Mouse (Mus musculus): Measurements from ENCODE around the gene Rab11fip3. TPM values are rescaled to one million over a fixed set of nuclear protein-coding genes. Genes with fewer than 3 reads are reported as not detected.
A peak's percentile ranks its signal among the peaks of the same experiment; 100 is the strongest.
"Not testable (repeated sequence)": the region's sequence is repeated elsewhere in the genome, so short reads cannot be mapped to it uniquely, and the experiment has no call there.

Rab11fip3 gene
- polyA plus RNA-seq, 1 experiment, result 4.7 TPM

DNA sequence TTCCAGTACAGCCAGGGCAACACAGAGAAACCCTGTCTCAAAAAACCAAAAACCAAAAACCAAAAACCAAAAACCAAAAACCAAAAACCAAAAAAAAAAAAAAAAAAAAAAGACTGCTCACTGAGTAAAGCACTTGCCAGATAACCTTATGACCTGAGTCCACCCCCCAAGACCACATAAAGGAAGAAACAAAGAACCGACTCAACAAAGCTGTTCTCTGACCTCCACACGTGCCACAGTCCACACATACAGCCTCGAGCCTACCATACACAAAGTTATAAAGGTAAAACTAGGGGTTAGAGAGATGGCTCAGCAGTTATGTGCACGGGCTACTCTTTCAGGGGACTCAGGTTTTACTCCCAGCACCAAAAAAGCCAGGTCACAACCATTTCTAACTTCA is 16.6 kb downstream of the Rab11fip3 start:
- WGBS, result 71% methylated on average over 4 of the region's 4 CpGs
- TF ChIP-seq POLR2A (IDR thresholded peaks at IDR 0.05; ENCODE audit: borderline replicate concordance, control insufficient read depth, low read depth, low read length), result no peak
- TF ChIP-seq CTCF (IDR thresholded peaks at IDR 0.05; ENCODE audit: control insufficient read depth, insufficient read depth, low read length), result no peak
- H3K27ac ChIP-seq (ENCODE audit: control insufficient read depth, insufficient read depth, low read depth, low read length, poor library complexity), result no peak overlapping the region
- no peaks in the 10 kb centered on the region; the same call in 1 of the 2 replicates for H3K4me1 ChIP-seq (ENCODE audit: control insufficient read depth, insufficient read depth, low read length)
- H3K4me3 ChIP-seq (replicated peaks; ENCODE audit: control insufficient read depth, low read depth, low read length), result no peak overlapping the region

DNA sequence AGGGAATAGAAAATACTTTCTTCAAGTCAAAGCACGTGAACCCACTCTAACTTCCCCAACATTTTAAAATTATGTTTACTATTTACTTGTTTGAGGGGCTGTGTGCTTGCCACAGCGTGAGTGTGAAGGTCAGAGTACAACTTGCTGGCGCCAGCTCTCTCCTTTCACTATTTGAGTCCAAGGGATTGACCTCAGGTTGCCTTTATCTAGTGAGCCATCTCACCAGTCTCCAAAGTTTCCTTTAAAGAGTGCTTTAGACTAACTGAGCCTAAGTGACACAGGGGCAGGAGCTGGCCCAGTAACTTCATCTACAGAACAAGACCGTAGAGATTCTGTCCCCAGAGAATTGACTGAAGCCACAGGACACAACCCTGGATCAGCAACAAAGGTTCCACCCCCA is 17.3 kb downstream of the Rab11fip3 start:
- H3K4me3 ChIP-seq (replicated peaks; ENCODE audit: control insufficient read depth, low read depth, low read length), result no peak overlapping the region
- TF ChIP-seq CTCF (IDR thresholded peaks at IDR 0.05; ENCODE audit: control insufficient read depth, insufficient read depth, low read length), result no peak
- TF ChIP-seq POLR2A (IDR thresholded peaks at IDR 0.05; ENCODE audit: borderline replicate concordance, control insufficient read depth, low read depth, low read length), result no peak
- WGBS, result 87% methylated on average over 4 of the region's 4 CpGs
- H3K4me1 ChIP-seq (ENCODE audit: control insufficient read depth, insufficient read depth, low read length), result no peaks in the 10 kb centered on the region; the same call in 1 of the 2 replicates
- no peak overlapping the region for H3K27ac ChIP-seq (ENCODE audit: control insufficient read depth, insufficient read depth, low read depth, low read length, poor library complexity)

GRCm38 (mm10) chr17:26048118-26048517 is 21.2 kb downstream of the Rab11fip3 start:
- no peaks in the 10 kb centered on the region for H3K4me1 ChIP-seq (ENCODE audit: control insufficient read depth, insufficient read depth, low read length)
- no peak overlapping the region for H3K27ac ChIP-seq (ENCODE audit: control insufficient read depth, insufficient read depth, low read depth, low read length, poor library complexity)
- no peak overlapping the region for H3K4me3 ChIP-seq (replicated peaks; ENCODE audit: control insufficient read depth, low read depth, low read length)
- WGBS, result 76% methylated on average over 8 of the region's 8 CpGs
- no peak for TF ChIP-seq CTCF (IDR thresholded peaks at IDR 0.05; ENCODE audit: control insufficient read depth, insufficient read depth, low read length)
- no peak for TF ChIP-seq POLR2A (IDR thresholded peaks at IDR 0.05; ENCODE audit: borderline replicate concordance, control insufficient read depth, low read depth, low read length)

DNA sequence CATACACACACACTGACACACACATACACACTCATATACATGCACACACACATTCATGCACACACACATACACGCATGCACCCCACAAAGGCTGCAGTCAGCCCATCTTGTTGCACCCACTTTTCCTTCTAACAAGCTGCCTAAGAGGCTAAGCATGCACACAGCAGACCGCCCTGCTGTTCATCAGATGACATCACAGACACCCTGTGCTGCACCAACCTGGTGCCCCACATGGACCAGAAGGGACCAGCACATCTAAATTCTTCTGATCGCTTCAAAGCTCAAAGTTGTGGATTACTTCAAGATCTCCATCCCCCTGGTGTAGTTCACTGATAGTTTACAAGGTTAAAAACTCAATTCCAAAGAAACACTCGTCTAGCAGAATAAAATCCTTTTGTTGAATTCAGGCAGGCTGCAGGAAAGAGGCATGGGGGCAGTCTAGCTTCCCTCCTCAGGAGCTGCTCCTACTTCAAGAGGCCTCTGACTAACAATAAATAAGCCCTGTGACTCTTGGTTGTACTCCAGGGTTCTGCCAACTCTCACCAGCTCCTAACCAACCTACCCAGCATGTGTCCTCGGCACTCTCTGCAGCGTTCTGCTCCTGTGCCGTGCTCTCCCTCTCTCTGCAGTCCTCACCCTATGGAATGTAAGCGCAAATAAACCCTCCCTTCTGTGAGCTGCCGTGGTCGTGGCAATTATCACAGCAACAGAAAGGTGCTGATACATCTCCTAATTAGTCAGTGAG is 22.9 kb downstream of the Rab11fip3 start:
- no peak overlapping the region for H3K4me3 ChIP-seq (replicated peaks; ENCODE audit: control insufficient read depth, low read depth, low read length)
- H3K4me1 ChIP-seq (ENCODE audit: control insufficient read depth, insufficient read depth, low read length), result no peaks in the 10 kb centered on the region
- WGBS, result 76% methylated on average over 10 of the region's 10 CpGs
- no peak overlapping the region for H3K27ac ChIP-seq (ENCODE audit: control insufficient read depth, insufficient read depth, low read depth, low read length, poor library complexity)
- TF ChIP-seq POLR2A (IDR thresholded peaks at IDR 0.05; ENCODE audit: borderline replicate concordance, control insufficient read depth, low read depth, low read length), result no peak
- TF ChIP-seq CTCF (IDR thresholded peaks at IDR 0.05; ENCODE audit: control insufficient read depth, insufficient read depth, low read length), result no peak

- no peaks in the 10 kb centered on the region for H3K4me1 ChIP-seq (ENCODE audit: control insufficient read depth, insufficient read depth, low read length)
- WGBS, result 79% methylated on average over 4 of the region's 4 CpGs
- no peak overlapping the region for H3K27ac ChIP-seq (ENCODE audit: control insufficient read depth, insufficient read depth, low read depth, low read length, poor library complexity)
- H3K4me3 ChIP-seq (replicated peaks; ENCODE audit: control insufficient read depth, low read depth, low read length), result no peak overlapping the region
- TF ChIP-seq POLR2A (IDR thresholded peaks at IDR 0.05; ENCODE audit: borderline replicate concordance, control insufficient read depth, low read depth, low read length) (no peak), CTCF (IDR thresholded peaks at IDR 0.05; ENCODE audit: control insufficient read depth, insufficient read depth, low read length) (no peak)
Measured at GRCm38 (mm10) chr17:26045285-26045684, 24.1 kb downstream of the Rab11fip3 start.

DNA sequence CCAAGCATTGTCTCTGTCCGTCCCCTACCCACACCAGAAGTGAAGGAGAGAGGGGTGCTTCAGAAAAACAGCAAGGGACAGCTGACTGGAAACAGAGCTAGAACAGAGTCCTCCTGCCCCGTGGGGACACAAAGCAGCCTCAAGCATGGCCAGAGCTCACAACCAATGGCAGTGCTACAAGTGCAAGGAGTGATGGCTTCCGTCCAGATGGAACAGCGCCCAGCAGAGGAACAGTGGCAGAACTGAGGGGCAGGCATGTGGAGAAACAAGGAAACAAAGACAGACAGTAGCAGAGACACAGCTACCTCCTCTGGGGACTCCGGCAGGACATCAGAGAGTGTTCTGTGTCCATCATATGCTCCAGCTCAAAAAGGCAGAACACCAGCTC is 26.1 kb downstream of the Rab11fip3 start:
- 69% methylated on average over 5 of the region's 5 CpGs for WGBS
- Histone ChIP-seq H3K27ac (ENCODE audit: control insufficient read depth, insufficient read depth, low read depth, low read length, poor library complexity) (no peak overlapping the region), H3K4me3 (replicated peaks; ENCODE audit: control insufficient read depth, low read depth, low read length) (no peak overlapping the region)

DNA sequence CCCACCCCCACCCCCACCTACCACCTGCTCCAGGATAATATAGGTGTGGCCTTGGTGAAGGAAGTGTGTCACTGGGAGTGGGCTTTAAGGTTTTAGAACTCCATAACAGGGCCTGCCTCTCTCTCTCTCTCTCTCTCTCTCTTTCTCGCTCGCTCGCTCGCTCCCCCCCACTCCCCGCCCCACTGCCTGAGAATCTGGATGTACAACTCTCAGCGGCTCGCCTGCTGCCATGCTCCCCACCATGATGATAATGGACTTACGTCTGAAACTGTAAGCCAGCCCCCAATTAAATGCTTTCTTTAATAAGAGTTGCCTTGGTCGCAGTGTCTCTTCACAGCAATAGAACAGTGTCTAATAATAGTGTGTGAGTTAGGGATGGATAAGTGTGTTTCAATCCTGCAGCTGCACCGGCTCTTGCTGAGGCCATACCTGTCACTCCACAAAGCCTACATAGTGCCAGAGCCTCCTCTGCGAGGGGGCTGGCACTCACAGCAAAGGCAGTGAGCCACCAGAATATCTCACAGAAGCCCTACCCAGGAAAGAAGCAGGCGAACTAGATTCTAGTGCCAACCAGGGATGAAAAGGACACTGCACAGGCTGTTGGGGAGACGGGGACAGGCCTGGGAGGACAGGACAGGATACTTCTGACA is 26.6 kb downstream of the Rab11fip3 start:
- Histone ChIP-seq H3K4me1 (ENCODE audit: control insufficient read depth, insufficient read depth, low read length) (no peaks in the 10 kb centered on the region), H3K4me3 (replicated peaks; ENCODE audit: control insufficient read depth, low read depth, low read length) (no peak overlapping the region), H3K27ac (ENCODE audit: control insufficient read depth, insufficient read depth, low read depth, low read length, poor library complexity) (no peak overlapping the region)
- TF ChIP-seq CTCF (IDR thresholded peaks at IDR 0.05; ENCODE audit: control insufficient read depth, insufficient read depth, low read length), result no peak
- TF ChIP-seq POLR2A (IDR thresholded peaks at IDR 0.05; ENCODE audit: borderline replicate concordance, control insufficient read depth, low read depth, low read length), result no peak
- WGBS, result 82% methylated on average over 13 of the region's 13 CpGs

More for the DNA sequence above, 26.1 kb downstream of the Rab11fip3 start:
- H3K4me1 ChIP-seq (ENCODE audit: control insufficient read depth, insufficient read depth, low read length), result no peaks in the 10 kb centered on the region
- no peak for TF ChIP-seq CTCF (IDR thresholded peaks at IDR 0.05; ENCODE audit: control insufficient read depth, insufficient read depth, low read length)
- no peak for TF ChIP-seq POLR2A (IDR thresholded peaks at IDR 0.05; ENCODE audit: borderline replicate concordance, control insufficient read depth, low read depth, low read length)

DNA sequence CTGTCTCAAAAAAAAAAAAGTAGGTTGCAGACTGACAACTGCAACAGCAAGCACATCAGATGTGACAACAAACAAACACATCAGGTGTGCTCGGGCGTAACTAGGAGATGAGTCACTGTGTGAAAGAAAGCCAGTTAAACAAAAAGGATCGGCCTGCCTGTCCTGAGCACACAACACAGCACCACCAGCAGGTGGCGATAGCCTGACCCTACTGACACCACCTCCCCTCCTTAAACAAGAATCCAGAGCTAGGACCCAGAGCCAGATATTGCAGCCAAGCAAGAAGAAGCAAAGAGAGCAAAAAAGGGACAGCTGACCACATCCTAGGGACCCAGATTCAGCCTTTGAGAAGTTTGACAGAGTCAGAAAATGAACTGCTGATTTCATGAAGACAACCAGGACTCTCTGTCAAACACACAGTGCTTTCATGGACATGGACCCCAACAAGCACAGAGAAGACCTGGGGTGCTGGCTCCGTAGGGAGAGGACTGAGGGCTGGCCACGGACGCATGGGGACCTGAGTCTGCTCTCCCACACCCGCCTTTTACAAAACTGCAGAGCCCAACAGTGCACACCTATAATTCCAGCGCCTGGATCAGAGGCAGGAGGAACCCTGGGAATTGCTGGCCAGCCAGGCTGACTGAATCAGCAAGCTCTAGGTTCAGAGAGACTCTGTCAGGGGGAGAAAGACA is 28.1 kb downstream of the Rab11fip3 start:
- 47% methylated on average over 9 of the region's 9 CpGs for WGBS
- H3K27ac ChIP-seq (ENCODE audit: control insufficient read depth, insufficient read depth, low read depth, low read length, poor library complexity), result no peak overlapping the region
- no peak overlapping the region for H3K4me3 ChIP-seq (replicated peaks; ENCODE audit: control insufficient read depth, low read depth, low read length)
- no peaks in the 10 kb centered on the region for H3K4me1 ChIP-seq (ENCODE audit: control insufficient read depth, insufficient read depth, low read length)
- peak; percentile 90 for TF ChIP-seq CTCF (IDR thresholded peaks at IDR 0.05; ENCODE audit: control insufficient read depth, insufficient read depth, low read length)
- TF ChIP-seq POLR2A (IDR thresholded peaks at IDR 0.05; ENCODE audit: borderline replicate concordance, control insufficient read depth, low read depth, low read length), result no peak

- not testable (repeated sequence) for H3K4me3 ChIP-seq (replicated peaks; ENCODE audit: control insufficient read depth, low read depth, low read length); H3K4me1 ChIP-seq (ENCODE audit: control insufficient read depth, insufficient read depth, low read length); H3K27ac ChIP-seq (ENCODE audit: control insufficient read depth, insufficient read depth, low read depth, low read length, poor library complexity)
- WGBS, result 80% methylated on average over 8 of the region's 8 CpGs
Measured at GRCm38 (mm10) chr17:26040711-26041110, 28.6 kb downstream of the Rab11fip3 start.
